ENCODE assay signal across 8 mouse cellular contexts in the genomic region with DNA sequence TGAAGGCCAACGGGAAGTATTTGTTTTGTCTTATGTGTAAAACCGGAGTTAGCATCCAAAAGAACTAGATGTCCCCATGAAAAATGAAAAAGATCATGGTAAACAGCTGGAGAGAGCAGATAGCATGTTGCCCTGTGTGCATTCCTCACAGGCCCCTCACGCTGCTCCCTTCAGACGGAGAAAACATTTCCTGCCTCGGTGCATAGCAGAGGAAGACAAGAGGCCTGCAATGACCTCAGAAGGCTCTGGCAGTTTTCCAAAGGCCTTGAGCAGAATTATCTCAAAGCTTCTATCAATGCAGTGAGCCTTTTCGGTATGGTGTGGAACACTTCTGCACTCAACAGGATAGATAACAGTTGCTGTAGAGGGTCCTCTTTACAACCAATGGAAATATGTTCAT.
A peak's percentile ranks its signal among the peaks of the same experiment; 100 is the strongest.
DNase-seq lines count a peak whose midpoint lies in the region; ATAC-seq and TF ChIP-seq lines count a peak whose summit lies in the region.

No protein-coding gene starts in this region.

- DNase-seq in 3T3-L1 (ENCODE audit: low read depth, low spot score) = peak; percentile 62
- DNase-seq in adrenal gland, adult 2 months = peak; percentile 80
- DNase-seq in liver, embryonic 13.5 days = no peak
- DNase-seq in right cerebral cortex, adult 18-20 months = no peak
- no peak for DNase-seq in hindbrain, embryonic 14.5 days (ENCODE audit: low spot score)

- peak overlapping the region; percentile 27; the same call in 1 of the 2 replicates for H3K9ac ChIP-seq in heart, embryonic 14.5 days (ENCODE audit: low read length)
- H3K9ac ChIP-seq in liver, embryonic 13.5 days = no peak overlapping the region
- no peak overlapping the region for H3K9ac ChIP-seq in midbrain, embryonic 16.5 days (ENCODE audit: low read depth, low read length)
- no peak overlapping the region for H3K9ac ChIP-seq in hindbrain, embryonic 14.5 days

- peak; percentile 86 for ATAC-seq in heart, embryonic 14.5 days (ENCODE audit: insufficient number of reproducible peaks, insufficient read depth, low FRiP score, low read depth)
- ATAC-seq in liver, embryonic 13.5 days (ENCODE audit: low read depth) = peak; percentile 48; the same call in 1 of the 2 replicates
- no peak for ATAC-seq in midbrain, embryonic 16.5 days
- no peak for ATAC-seq in hindbrain, embryonic 14.5 days (ENCODE audit: low FRiP score)

- peak overlapping the region; percentile 42 for H3K4me2 ChIP-seq in heart, embryonic 14.5 days (ENCODE audit: low read length)
- H3K4me2 ChIP-seq in liver, embryonic 13.5 days = no peak overlapping the region
- H3K4me2 ChIP-seq in midbrain, embryonic 16.5 days (ENCODE audit: low read length) = no peak overlapping the region
- no peak overlapping the region for H3K4me2 ChIP-seq in hindbrain, embryonic 14.5 days (replicated peaks)

- H3K36me3 ChIP-seq in heart, embryonic 14.5 days (ENCODE audit: control insufficient read depth, insufficient read depth, low read length) = no peaks in the 10 kb centered on the region
- H3K36me3 ChIP-seq in liver, embryonic 13.5 days = no peaks in the 10 kb centered on the region
- H3K36me3 ChIP-seq in testis, adult 2 months (ENCODE audit: control insufficient read depth, insufficient read depth, low read length) = no peaks in the 10 kb centered on the region
- no peaks in the 10 kb centered on the region for H3K36me3 ChIP-seq in midbrain, embryonic 16.5 days (ENCODE audit: control insufficient read depth, insufficient read depth, low read length)
- no peaks in the 10 kb centered on the region for H3K36me3 ChIP-seq in hindbrain, embryonic 14.5 days (replicated peaks; ENCODE audit: control insufficient read depth, insufficient read depth)

- TF ChIP-seq POLR2A in testis, adult 2 months (IDR thresholded peaks at IDR 0.05; ENCODE audit: control insufficient read depth, low read depth, low read length) = no peak

- peaks cover 3 to 21% of the 10 kb centered on the region in 2 experiments for H3K4me1 ChIP-seq in heart, embryonic 14.5 days (ENCODE audit: control insufficient read depth in 2 of 2, insufficient read depth in 2 of 2, low read length in 2 of 2)
- no peaks in the 10 kb centered on the region for H3K4me1 ChIP-seq in liver, embryonic 13.5 days (replicated peaks)
- no peaks in the 10 kb centered on the region for H3K4me1 ChIP-seq in testis, adult 2 months (ENCODE audit: control insufficient read depth, insufficient read depth, low read length)
- no peaks in the 10 kb centered on the region for H3K4me1 ChIP-seq in midbrain, embryonic 16.5 days (ENCODE audit: control insufficient read depth, insufficient read depth, low read length)
- H3K4me1 ChIP-seq in hindbrain, embryonic 14.5 days (replicated peaks; ENCODE audit: control insufficient read depth, insufficient read depth, low read length) = no peaks in the 10 kb centered on the region

- H3K9me3 ChIP-seq in heart, embryonic 14.5 days (ENCODE audit: control insufficient read depth, low read length) = no peaks in the 10 kb centered on the region
- H3K9me3 ChIP-seq in liver, embryonic 13.5 days (replicated peaks) = no peaks in the 10 kb centered on the region
- no peaks in the 10 kb centered on the region for H3K9me3 ChIP-seq in midbrain, embryonic 16.5 days (replicated peaks; ENCODE audit: control insufficient read depth, low read length, poor library complexity, severe bottlenecking)
- no peaks in the 10 kb centered on the region for H3K9me3 ChIP-seq in hindbrain, embryonic 14.5 days (ENCODE audit: control insufficient read depth, low read length)

- TF ChIP-seq CTCF in testis, adult 2 months (IDR thresholded peaks at IDR 0.05; ENCODE audit: control insufficient read depth, insufficient read depth, insufficient replicate concordance, low read depth, low read length) = no peak

- H3K27me3 ChIP-seq in heart, embryonic 14.5 days (ENCODE audit: control insufficient read depth, insufficient read depth, low read length) = no peaks in the 10 kb centered on the region
- H3K27me3 ChIP-seq in liver, embryonic 13.5 days = no peaks in the 10 kb centered on the region
- H3K27me3 ChIP-seq in testis, adult 2 months (ENCODE audit: control insufficient read depth, insufficient read depth, low read length) = no peaks in the 10 kb centered on the region
- no peaks in the 10 kb centered on the region for H3K27me3 ChIP-seq in midbrain, embryonic 16.5 days (ENCODE audit: control insufficient read depth, insufficient read depth, low read depth, low read length)
- no peaks in the 10 kb centered on the region for H3K27me3 ChIP-seq in hindbrain, embryonic 14.5 days (ENCODE audit: control insufficient read depth, insufficient read depth, low read length)

- H3K27ac ChIP-seq in heart, embryonic 14.5 days (replicated peaks in 1 of 2; ENCODE audit: control insufficient read depth in 1 of 2, insufficient read depth in 1 of 2, low read depth in 2 of 2, low read length in 2 of 2) = peak overlapping the region; percentile 79 to 95
- no peak overlapping the region for H3K27ac ChIP-seq in liver, embryonic 13.5 days
- H3K27ac ChIP-seq in testis, adult 2 months (ENCODE audit: control insufficient read depth, insufficient read depth, low read depth, low read length) = peak overlapping the region; percentile 39; the same call in 1 of the 2 replicates
- no peak overlapping the region for H3K27ac ChIP-seq in midbrain, embryonic 16.5 days (ENCODE audit: low read length)
- no peak overlapping the region for H3K27ac ChIP-seq in hindbrain, embryonic 14.5 days

- no peak overlapping the region for H3K4me3 ChIP-seq in heart, embryonic 14.5 days (ENCODE audit: control insufficient read depth in 1 of 2, insufficient read depth in 1 of 2, low read depth in 1 of 2, low read length in 2 of 2)
- no peak overlapping the region for H3K4me3 ChIP-seq in liver, embryonic 13.5 days (replicated peaks)
- no peak overlapping the region for H3K4me3 ChIP-seq in testis, adult 2 months (ENCODE audit: control insufficient read depth, low read depth, low read length)
- no peak overlapping the region for H3K4me3 ChIP-seq in midbrain, embryonic 16.5 days (ENCODE audit: low read depth, low read length)
- H3K4me3 ChIP-seq in hindbrain, embryonic 14.5 days (replicated peaks; ENCODE audit: low read length) = no peak overlapping the region

- WGBS in heart, embryonic 14.5 days = 7% methylated on average over 6 of the region's 6 CpGs
- WGBS in liver, embryonic 13.5 days (ENCODE audit: insufficient replicate concordance) = 32% methylated on average over 6 of the region's 6 CpGs
- WGBS in midbrain, embryonic 16.5 days = 64% methylated on average over 6 of the region's 6 CpGs
- 73% methylated on average over 6 of the region's 6 CpGs for WGBS in hindbrain, embryonic 14.5 days

Comparison
In these comparisons a context has a peak if more than half of its experiments do, and no peak if none do; other contexts are left out.
1. DNase-seq: peak in 3T3-L1 (single experiment) and adrenal gland, adult 2 months (single experiment); none in liver, embryonic 13.5 days (single experiment), right cerebral cortex, adult 18-20 months (single experiment) and hindbrain, embryonic 14.5 days (single experiment).
2. ATAC-seq: peak in heart, embryonic 14.5 days (single experiment) and liver, embryonic 13.5 days (single experiment); none in midbrain, embryonic 16.5 days (single experiment) and hindbrain, embryonic 14.5 days (single experiment).
3. H3K27ac ChIP-seq: peak in heart, embryonic 14.5 days (2 of 2) and testis, adult 2 months (single experiment); none in liver, embryonic 13.5 days (single experiment), midbrain, embryonic 16.5 days (single experiment) and hindbrain, embryonic 14.5 days (single experiment).